Mouse (Mus musculus) myocyte (in vitro differentiated cells): Measurements from ENCODE around the gene Cep85l. TPM values are rescaled to one million over a fixed set of nuclear protein-coding genes. Genes with fewer than 3 reads are reported as not detected.

Experiments
- H3K27me3 ChIP-seq: one replicate; pipeline ENCODE4 v1.6.1; 2011; ENCODE audit not compliant: control insufficient read depth, insufficient read depth, insufficient read length
- H3K36me3 ChIP-seq: one replicate; pipeline ENCODE4 v1.6.1; 2011; ENCODE audit not compliant: control insufficient read depth, insufficient read depth
- H3K4me2 ChIP-seq: one replicate; pipeline ENCODE4 v1.6.1; 2011; ENCODE audit warnings: low read depth, control low read depth
- H3K4me3 ChIP-seq: one replicate; pipeline ENCODE4 v1.5.1; 2011; ENCODE audit warnings: mild to moderate bottlenecking, control low read depth, moderate library complexity
- H3K79me2 ChIP-seq: one replicate; pipeline ENCODE4 v1.6.1; 2011; ENCODE audit not compliant: control insufficient read depth, insufficient read depth
- H3ac ChIP-seq: one replicate; pipeline ENCODE4 v1.6.1; 2011; ENCODE audit not compliant: control insufficient read depth, insufficient read length
- CEBPB ChIP-seq: IDR thresholded peaks from 2 replicates; pipeline ENCODE4 v1.6.1; 2011; ENCODE audit warnings: mild to moderate bottlenecking, moderate library complexity; ENCODE audit not compliant: poor library complexity, insufficient read depth, severe bottlenecking
- E2F4 ChIP-seq: IDR thresholded peaks from one replicate; pipeline ENCODE4 v1.6.1; 2011; ENCODE audit warnings: mild to moderate bottlenecking, control low read depth, moderate library complexity; ENCODE audit not compliant: insufficient read depth
- MAX ChIP-seq: IDR thresholded peaks from one replicate; pipeline ENCODE4 v1.6.1; 2011; ENCODE audit warnings: low read depth, mild to moderate bottlenecking, control low read depth
- MYOD1 ChIP-seq, 3 experiments: IDR thresholded peaks; one replicate each; pipeline ENCODE4 v1.6.1; 2011; ENCODE audit warnings: control low read depth in 2 of 3, low read depth in 2 of 3, mild to moderate bottlenecking in 2 of 3, moderate library complexity in 1 of 3; ENCODE audit not compliant: insufficient read length in 2 of 3, control insufficient read depth in 1 of 3
- MYOG ChIP-seq, 3 experiments: IDR thresholded peaks; one replicate each; pipeline ENCODE4 v1.6.1; 2011; ENCODE audit warnings: control low read depth in 2 of 3, low read depth in 2 of 3, mild to moderate bottlenecking in 2 of 3; ENCODE audit not compliant: insufficient read length in 2 of 3, control insufficient read depth in 1 of 3, insufficient read depth in 1 of 3
- POLR2A ChIP-seq: IDR thresholded peaks from one replicate; pipeline ENCODE4 v1.6.1; 2011; ENCODE audit warnings: low read depth, mild to moderate bottlenecking, control low read depth, moderate library complexity; ENCODE audit not compliant: insufficient read length
- POLR2AphosphoS2 ChIP-seq: IDR thresholded peaks from one replicate; pipeline ENCODE4 v1.6.1; 2011; ENCODE audit warnings: low read depth, control low read depth; ENCODE audit not compliant: insufficient read length
- REST ChIP-seq: IDR thresholded peaks from one replicate; pipeline ENCODE4 v1.6.1; 2011; ENCODE audit warnings: mild to moderate bottlenecking, control low read depth, moderate library complexity; ENCODE audit not compliant: insufficient read depth, insufficient read length
- SRF ChIP-seq: IDR thresholded peaks from one replicate; pipeline ENCODE4 v1.6.1; 2011; ENCODE audit warnings: low read depth; ENCODE audit not compliant: control insufficient read depth, insufficient read length
- TCF12 ChIP-seq: IDR thresholded peaks from one replicate; pipeline ENCODE4 v1.6.1; 2011; ENCODE audit warnings: mild to moderate bottlenecking, control low read depth; ENCODE audit not compliant: poor library complexity, insufficient read depth, severe bottlenecking
- TCF3 ChIP-seq: IDR thresholded peaks from one replicate; pipeline ENCODE4 v1.6.1; 2011; ENCODE audit warnings: low read depth, control low read depth; ENCODE audit not compliant: insufficient read length
- USF1 ChIP-seq: IDR thresholded peaks from one replicate; pipeline ENCODE4 v1.6.1; 2011; ENCODE audit warnings: low read depth, mild to moderate bottlenecking, control low read depth, moderate library complexity
- polyA plus RNA-seq: library from polyadenylated mRNA; unstranded; fragments of >200 nt; fragmentation: generic; extraction: Trizol; gene quantifications from one replicate; pipeline ENCODE4 v1.2.1, GENCODE M21; 2012; ENCODE audit warnings: missing spikeins

Gene Cep85l
- polyA plus RNA-seq, 1 experiment, result 0.72 TPM

DNA sequence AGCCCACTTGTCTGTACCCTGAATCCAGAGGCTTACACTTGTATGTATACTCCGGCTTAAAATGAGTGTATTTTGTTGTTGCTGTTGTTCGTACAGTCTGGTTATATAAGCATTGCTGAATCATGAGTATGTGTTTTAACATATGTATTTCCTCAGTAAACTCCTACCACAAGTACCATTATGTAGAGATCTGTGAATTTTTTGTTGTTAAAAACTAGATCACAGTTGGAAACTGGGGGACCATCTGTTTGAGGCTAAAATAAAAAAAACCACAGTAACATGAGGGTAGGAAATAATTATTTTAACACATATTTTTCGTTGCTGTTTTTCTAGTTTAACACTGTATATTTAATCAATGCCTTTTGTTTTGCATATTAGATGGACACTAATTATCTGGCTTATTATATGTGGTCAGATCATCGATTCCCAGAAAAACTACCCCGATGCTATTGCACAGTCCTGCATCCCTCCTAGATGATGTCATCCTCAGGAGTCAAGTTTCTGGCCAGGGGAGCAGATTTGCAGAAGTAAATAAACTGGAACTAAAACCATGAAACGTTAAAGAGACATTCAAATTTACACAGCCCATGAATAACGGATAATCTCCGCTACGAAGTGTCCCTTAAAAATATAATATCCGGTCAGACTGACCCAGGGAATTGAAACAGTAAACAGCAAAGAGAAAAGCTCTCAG is 18.2 kb upstream of the Cep85l start:
- no peaks in the 10 kb centered on the region for H3K27me3 ChIP-seq
- TF ChIP-seq MYOD1 (IDR thresholded peaks at IDR 0.05; ENCODE audit: control insufficient read depth in 1 of 3, insufficient read length in 2 of 3, low read depth in 2 of 3), result no peak
- TF ChIP-seq CEBPB, result peak; percentile 57; the same call in 1 of the 2 replicates
- peak overlapping the region; percentile 37 for H3K4me2 ChIP-seq
- no peak overlapping the region for H3ac ChIP-seq
- H3K79me2 ChIP-seq, result no peaks in the 10 kb centered on the region
- no peak overlapping the region for H3K4me3 ChIP-seq
- no peaks in the 10 kb centered on the region for H3K36me3 ChIP-seq

DNA sequence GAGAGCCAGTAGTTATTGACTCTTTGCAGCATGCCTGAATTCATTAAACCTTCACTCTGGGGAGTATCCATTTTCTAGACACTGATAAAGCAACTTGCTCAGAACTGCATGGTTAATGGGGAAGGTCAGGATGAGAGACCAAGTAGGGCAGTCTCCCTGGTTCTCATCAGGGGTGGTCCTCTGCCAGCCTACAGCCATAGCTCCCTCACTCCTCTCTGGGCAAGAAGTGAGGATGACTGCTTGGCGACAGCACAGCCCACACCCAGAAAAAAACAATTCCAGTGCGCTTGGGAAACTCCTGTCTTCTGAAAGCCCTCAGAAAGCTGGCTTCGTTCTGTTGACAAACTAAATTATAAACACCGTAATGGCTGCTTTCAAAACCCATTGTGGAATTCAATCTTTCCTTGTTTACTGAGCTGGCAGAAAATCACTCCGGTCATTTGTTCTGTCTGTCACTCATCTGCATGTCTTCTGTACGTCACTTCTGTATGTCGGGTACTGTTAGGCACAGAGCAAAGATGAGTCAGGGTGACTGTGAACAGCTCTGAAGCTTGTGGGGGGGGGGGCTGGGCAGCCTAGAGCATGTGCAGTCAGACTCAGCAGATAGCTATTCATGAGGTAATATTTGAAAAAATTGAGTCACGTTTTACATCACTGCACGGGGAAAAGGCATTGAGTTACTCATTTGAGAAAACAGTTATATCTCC is 15.3 kb upstream of the Cep85l start:
- TF ChIP-seq CEBPB, result peak; percentile 15; the same call in 1 of the 2 replicates
- TF ChIP-seq MYOG (IDR thresholded peaks at IDR 0.05; ENCODE audit: control insufficient read depth in 1 of 3, insufficient read depth in 1 of 3, insufficient read length in 2 of 3, low read depth in 2 of 3), result no peak
- no peak for TF ChIP-seq POLR2AphosphoS2
- no peak for TF ChIP-seq TCF3
- H3K36me3 ChIP-seq, result no peaks in the 10 kb centered on the region
- no peak overlapping the region for H3K4me3 ChIP-seq
- no peaks in the 10 kb centered on the region for H3K79me2 ChIP-seq
- peak overlapping the region; percentile 65 for H3K4me2 ChIP-seq
- H3ac ChIP-seq, result no peak overlapping the region
- H3K27me3 ChIP-seq, result no peaks in the 10 kb centered on the region

DNA sequence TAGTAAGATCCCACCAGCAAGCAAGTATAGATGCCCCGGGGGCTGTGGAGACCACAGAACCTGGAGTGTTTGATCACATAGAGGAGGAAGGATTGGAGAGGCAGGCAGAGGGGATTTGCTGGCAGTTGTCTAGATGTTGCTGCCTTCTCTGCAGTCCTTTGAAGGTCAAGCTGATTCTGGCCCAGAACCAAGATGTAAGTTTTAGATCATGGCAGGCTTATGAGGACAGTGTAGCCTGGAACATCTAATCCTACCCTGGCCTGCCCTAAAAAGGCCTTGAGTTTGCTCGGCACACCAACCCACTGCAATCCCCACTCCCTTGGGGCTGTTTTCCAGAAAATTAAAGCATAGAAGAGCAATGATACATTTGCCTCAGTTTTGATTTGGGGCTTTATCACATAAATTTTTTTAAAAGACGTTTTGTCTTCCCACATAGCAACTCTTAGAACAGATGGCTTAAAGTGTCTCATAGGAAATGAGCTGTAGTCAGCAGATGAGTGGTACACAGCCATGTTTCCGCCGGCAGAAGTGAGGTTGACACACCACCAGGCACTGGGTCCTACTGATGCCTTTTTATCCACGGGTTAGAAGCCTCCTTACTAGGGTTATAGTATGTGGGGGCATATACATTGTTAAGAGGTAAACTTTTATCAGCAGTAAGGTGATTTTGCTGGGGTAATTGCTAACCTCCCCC is 8.6 kb upstream of the Cep85l start:
- Histone ChIP-seq H3K79me2 (no peaks in the 10 kb centered on the region), H3K36me3 (no peaks in the 10 kb centered on the region), H3K4me3 (no peak overlapping the region), H3K4me2 (no peak overlapping the region), H3ac (no peak overlapping the region), H3K27me3 (no peaks in the 10 kb centered on the region)
- TF ChIP-seq TCF3 (no peak), MYOG (IDR thresholded peaks at IDR 0.05; ENCODE audit: control insufficient read depth in 1 of 3, insufficient read depth in 1 of 3, insufficient read length in 2 of 3, low read depth in 2 of 3) (no peak), TCF12 (no peak), POLR2AphosphoS2 (no peak), USF1 (no peak), SRF (no peak), CEBPB (no peak), REST (no peak), E2F4 (no peak), MYOD1 (IDR thresholded peaks at IDR 0.05; ENCODE audit: control insufficient read depth in 1 of 3, insufficient read length in 2 of 3, low read depth in 2 of 3) (no peak)

DNA sequence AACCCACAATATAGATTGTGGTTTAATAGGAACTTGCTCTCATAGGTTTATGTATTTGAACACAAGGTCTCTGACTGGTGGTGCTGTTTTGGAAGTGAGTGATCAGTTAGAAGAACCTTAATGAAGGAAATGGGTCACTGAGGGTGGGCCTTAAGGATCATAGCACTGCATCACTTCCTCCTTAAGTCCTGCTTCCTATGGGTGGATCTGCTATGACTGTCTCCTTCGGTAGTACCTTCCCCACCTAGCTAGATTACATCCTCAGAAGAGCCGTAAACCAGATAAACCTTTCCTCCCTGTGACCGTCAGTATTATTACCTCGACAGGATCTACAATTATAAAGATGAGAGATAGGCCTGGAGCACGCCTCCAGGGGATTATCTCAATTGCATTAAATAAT is 5.7 kb upstream of the Cep85l start:
- H3K4me2 ChIP-seq, result no peak overlapping the region
- no peaks in the 10 kb centered on the region for H3K79me2 ChIP-seq
- H3K4me3 ChIP-seq, result no peak overlapping the region
- no peaks in the 10 kb centered on the region for H3K36me3 ChIP-seq
- TF ChIP-seq SRF (no peak), MYOD1 (IDR thresholded peaks at IDR 0.05; ENCODE audit: control insufficient read depth in 1 of 3, insufficient read length in 2 of 3, low read depth in 2 of 3) (no peak), TCF12 (no peak), TCF3 (no peak), POLR2AphosphoS2 (no peak), REST (no peak), E2F4 (no peak), POLR2A (no peak), USF1 (no peak), CEBPB (no peak), MYOG (IDR thresholded peaks at IDR 0.05; ENCODE audit: control insufficient read depth in 1 of 3, insufficient read depth in 1 of 3, insufficient read length in 2 of 3, low read depth in 2 of 3) (no peak), MAX (no peak)
- no peak overlapping the region for H3ac ChIP-seq
- H3K27me3 ChIP-seq, result no peaks in the 10 kb centered on the region

- TF ChIP-seq SRF (no peak), MAX (no peak), CEBPB (no peak), E2F4 (no peak), POLR2A (no peak), MYOG (IDR thresholded peaks at IDR 0.05; ENCODE audit: control insufficient read depth in 1 of 3, insufficient read depth in 1 of 3, insufficient read length in 2 of 3, low read depth in 2 of 3) (no peak), REST (no peak), POLR2AphosphoS2 (no peak), MYOD1 (IDR thresholded peaks at IDR 0.05; ENCODE audit: control insufficient read depth in 1 of 3, insufficient read length in 2 of 3, low read depth in 2 of 3) (no peak), USF1 (no peak), TCF12 (no peak), TCF3 (no peak)
- Histone ChIP-seq H3ac (no peak overlapping the region), H3K79me2 (no peaks in the 10 kb centered on the region), H3K27me3 (no peaks in the 10 kb centered on the region), H3K36me3 (no peaks in the 10 kb centered on the region), H3K4me2 (no peak overlapping the region), H3K4me3 (no peak overlapping the region)
Measured at GRCm38 (mm10) chr10:53384896-53385295, 5.1 kb upstream of the Cep85l start.
